Mouse (Mus musculus) fat pad, adult 2 months (tissue): ENCODE results near the gene Olfr432.
"Not testable (repeated sequence)": the region's sequence is repeated elsewhere in the genome, so short reads cannot be mapped to it uniquely, and the experiment has no call there.

Experiments used
- DNase-seq: peaks from one replicate; pipeline ENCODE4 v3.0.0-alpha.2; 2011; ENCODE audit warnings: low read depth, low spot score; ENCODE audit errors: extremely low read depth

Gene Olfr432

DNA sequence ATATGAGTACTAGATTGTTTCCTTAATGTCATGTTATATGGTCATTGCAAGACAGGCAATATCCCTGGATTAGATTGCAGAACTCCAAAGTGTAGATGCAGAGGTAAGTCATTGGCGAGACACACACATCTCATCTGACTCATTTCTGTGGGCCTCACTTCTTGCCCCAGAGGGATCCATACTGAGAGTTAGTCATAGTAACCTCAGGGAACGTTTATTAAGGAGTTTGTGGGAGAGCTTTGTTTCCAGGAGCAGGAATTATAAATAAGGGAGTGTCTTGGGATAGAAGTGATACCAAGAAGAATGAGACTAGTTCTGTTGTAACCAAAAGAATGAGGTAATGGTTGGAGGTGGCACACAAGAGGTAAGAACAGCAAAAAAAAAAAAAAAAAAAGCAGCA, at the start of gene Olfr432:
TSS of gene Olfr432 (plus strand) at position 313 of the 400 bp plus-strand sequence.
- no peak for DNase-seq

DNA sequence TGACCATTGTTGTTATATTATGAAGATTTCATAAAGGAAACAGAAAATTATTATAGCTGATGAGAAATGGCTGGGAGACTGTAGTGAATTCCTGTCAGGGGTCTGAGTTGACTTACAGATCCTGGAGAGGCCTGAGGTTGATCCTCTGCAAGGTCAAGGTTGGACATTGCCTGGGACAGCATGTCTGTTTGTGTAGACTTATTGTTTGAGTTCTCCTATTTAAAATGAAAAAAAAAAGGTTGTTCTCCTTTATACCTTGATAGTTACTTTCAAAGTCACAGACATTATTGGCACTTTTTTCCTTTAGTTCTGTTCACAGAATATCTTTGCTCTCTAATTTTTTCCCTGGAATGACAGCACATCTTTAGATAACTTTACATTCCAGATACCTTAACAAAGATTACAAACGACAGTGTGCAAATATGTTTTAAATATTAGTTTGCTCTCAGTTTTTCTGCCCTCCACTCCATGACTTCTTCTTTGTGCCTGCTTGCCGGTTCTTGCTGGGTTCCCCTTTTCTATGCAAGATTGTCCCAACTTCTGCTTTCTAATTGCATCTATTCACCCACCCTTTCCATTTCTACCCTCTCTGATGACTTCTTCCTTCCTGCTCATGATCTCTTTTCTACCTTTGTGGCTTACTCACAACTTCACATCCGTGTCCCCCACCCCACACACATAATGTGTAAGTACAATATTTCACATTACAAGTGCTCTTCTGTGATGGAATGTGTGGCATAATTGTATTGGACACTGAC, 44.5 kb upstream of the Olfr432 start:
- DNase-seq = not testable (repeated sequence)

DNA sequence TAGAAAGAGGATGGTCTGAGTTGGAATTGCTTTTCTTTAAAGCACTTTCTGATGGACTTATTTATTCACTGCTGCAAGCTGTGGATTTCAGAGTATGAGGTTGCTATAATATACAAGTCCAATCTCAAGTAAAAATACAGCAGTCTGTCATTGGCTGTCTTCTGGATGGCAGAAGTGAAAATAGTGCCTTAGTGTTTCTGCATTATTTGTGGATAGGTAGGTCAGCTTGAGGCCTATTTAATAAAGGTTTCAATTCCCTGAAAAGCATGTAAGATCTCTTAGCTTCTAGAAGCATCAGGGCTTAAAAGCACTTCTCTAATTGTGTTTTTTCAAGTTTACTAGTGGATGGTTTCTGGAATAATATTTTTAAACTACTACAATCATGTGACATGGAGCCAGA, 42.0 kb upstream of the Olfr432 start:
- DNase-seq = not testable (repeated sequence)

DNA sequence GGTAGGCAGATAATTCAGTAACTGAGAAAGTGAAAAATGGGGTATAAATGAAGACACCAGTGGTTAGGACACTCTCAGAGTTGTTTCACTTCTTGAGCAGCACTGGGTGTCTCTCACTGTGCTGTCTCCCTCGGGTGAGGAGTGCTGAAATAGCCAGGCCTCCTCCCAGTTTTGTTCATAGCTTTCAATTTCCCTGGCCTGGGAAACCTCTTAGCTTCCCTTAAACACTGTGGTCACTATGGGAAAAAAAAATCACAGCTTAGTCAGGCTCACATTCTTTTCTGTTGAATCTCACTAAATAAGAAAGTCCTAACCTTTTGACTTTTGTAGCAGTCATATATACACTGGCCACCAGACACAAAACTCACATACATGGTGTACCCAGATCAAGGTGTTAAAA, 17.3 kb upstream of the Olfr432 start, which contains the start of gene Ifi205:
TSS of gene Ifi205 (minus strand) at position 113 of the 400 bp plus-strand sequence.
- no peak for DNase-seq

DNA sequence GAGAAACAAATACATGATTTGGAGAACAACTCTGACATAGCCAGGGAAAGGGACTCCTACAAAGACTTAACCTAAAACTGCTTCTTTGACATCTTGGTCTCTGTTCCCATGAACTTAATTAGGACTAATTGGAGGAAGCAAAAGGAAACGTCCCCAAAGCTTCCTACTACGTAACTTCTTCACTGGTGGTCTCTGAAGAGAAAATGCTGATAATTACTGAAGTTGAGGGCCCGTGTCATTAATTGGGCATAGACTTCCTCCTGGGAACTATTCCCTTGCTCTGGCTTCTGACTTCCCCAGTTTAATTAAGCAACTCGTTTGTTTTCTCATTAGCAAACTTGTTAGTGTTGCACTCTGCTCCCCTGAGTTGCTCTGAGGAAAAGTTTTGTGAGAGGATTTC, 13.2 kb upstream of the Olfr432 start:
- no peak for DNase-seq

DNA sequence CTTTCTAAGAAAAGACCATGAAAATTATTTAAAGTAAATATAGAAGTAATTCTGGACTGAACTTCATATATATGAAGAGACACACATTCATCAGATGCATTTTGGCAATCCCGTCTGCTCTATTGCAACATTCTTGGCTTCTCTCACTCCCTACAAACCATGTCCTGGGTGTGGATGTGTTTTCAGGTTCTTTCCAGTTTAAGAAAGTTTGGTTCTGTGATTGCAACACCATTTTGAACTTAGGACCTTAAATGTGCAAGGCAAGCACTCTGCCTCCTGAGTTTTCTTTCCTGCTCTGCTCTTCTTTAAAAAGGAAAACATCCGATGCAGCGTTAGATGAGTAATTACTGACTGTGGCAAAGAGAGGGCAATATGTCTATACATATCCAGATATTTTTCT, 10.5 kb upstream of the Olfr432 start:
- DNase-seq = no peak

DNA sequence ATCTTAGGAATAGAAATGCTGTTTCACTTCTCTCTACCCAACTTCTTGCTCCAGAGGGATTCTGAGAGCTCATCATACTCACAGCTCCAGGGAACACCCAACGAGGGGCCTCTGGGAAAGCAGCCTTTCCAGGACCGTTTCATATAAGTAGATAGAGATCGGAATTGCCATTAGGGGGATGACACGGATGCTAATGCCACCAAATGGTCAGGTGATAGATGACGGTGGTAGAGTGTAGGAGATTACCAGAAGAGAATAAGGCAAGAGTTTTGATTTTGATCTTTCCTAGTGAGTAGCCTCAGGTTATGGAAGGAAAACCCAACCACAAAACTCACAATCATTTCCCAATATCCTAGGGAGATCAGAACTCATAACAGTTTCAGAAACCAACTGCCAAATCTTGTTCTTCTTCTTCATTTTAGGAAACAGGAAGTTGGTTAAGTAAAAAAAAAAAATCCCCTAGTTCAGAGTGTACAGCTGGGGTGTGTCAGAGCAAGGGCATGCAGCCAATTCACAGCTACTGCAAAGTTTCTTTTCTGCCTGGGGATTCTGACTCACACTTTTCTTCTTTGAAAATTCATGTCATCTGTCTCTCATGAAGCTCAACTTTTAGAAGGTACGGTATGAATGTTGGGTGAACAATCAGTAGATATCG, 8.4 kb upstream of the Olfr432 start, which contains the start of gene Olfr433:
TSS of gene Olfr433 (plus strand) at position 183 of the 655 bp plus-strand sequence.
- no peak for DNase-seq

DNA sequence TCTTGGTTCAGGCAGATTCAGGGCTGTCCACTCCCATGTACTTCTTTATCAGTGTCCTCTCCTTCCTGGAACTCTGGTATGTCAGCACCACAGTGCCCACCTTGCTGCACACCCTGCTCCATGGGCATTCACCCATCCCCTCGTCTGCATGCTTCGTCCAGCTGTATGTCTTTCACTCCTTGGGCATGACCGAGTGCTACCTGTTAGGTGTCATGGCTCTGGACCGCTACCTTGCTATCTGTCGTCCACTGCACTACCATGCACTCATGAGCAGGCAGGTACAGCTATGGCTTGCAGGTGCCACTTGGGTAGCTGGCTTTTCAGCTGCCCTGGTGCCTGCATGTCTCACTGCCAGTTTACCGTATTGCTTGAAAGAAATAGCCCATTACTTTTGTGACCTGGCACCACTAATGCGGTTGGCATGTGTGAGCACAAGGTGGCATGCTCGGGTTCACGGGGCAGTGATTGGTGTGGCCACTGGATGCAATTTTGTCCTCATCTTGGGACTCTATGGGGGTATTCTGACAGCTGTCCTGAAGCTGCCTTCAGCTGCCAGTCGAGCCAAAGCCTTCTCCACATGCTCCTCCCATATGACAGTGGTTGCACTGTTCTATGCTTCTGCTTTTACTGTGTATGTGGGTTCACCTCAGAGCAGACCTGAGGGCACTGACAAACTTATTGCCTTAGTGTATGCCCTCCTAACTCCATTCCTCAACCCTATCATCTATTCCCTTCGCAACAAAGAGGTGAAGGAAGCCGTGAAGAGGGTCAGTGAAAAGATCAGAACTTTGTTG, 6.7 kb upstream of the Olfr432 start:
- DNase-seq = not testable (repeated sequence)

DNA sequence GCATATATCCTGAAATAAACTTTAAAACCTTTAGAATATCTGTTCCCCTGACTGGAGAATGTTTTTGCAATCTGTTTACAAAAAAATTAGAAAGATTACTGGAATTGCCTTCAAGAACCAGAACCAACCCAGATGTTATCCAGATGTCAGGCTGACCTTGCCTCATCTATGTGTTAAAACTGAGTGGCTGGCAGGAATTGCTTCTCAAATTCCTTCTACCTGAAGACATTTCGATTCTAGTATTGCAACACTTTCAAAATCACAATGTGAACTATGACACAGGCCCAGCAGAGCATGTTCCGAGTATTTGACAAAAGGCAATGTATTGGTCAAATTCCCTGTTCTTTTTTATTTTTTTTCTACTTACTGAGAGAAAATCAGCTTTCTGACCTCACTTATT, 4.6 kb upstream of the Olfr432 start:
- DNase-seq = no peak

DNA sequence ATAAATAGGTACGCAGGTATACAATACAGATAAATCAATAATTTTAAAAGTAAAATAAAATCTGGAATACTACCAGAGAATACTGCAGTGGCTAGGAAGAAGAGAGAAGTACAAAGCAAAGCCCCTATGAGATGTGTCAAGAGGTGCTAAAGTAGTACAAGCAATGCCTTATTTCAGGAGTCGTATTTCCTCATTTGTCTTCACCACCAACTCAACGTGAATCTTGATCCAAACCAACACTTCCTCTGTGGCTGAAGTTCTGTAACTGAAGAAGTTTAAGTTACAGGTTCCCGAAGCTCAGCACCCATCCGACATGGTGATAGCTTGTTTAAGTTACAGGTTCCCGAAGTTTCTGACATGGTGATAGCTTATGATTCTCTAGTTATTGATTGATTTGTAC, 778 bp upstream of the Olfr432 start:
- DNase-seq = not testable (repeated sequence)

DNA sequence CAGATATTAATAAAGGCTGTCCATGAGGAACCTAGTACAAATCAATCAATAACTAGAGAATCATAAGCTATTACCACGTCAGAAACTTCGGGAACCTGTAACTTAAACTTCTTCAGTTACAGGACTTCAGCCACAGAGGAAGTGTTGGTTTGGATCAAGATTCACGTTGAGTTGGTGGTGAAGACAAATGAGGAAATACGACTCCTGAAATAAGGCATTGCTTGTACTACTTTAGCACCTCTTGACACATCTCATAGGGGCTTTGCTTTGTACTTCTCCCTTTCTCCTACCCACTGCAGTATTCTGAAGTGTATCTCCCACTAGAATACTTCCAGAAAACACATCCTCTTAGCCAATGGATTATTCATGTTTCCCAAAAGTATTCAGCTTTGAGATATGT, 352 bp downstream of the Olfr432 start:
- not testable (repeated sequence) for DNase-seq

DNA sequence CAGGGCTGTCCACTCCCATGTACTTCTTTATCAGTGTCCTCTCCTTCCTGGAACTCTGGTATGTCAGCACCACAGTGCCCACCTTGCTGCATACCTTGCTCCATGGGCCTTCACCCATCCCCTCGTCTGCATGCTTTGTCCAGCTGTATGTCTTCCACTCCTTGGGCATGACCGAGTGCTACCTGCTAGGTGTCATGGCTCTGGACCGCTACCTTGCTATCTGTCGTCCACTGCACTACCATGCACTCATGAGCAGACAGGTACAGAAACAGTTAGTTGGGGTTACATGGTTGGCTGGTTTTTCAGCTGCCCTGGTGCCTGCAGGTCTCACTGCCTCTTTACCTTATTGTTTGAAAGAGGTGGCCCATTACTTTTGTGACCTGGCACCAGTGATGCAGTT, 1.5 kb downstream of the Olfr432 start:
- DNase-seq = no peak

DNA sequence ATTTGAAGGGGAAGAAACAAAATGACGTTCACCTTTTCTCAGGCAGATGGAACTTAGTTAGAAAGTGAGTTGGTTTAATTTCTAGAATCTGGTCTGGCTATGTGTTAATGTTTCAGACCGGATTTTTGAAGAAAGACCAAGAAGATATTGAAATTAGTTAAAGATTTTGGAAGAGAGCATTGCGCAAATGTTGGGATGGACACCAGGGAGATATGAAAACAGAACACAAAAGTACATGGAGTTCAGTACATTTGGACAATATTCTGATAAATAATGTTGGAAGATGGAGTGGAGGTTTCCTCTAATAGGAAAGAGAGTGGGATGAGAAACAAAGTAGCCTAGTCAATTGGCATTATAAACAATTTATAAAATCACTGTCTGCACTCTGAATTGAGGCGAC, 2.5 kb downstream of the Olfr432 start:
- DNase-seq = no peak

DNA sequence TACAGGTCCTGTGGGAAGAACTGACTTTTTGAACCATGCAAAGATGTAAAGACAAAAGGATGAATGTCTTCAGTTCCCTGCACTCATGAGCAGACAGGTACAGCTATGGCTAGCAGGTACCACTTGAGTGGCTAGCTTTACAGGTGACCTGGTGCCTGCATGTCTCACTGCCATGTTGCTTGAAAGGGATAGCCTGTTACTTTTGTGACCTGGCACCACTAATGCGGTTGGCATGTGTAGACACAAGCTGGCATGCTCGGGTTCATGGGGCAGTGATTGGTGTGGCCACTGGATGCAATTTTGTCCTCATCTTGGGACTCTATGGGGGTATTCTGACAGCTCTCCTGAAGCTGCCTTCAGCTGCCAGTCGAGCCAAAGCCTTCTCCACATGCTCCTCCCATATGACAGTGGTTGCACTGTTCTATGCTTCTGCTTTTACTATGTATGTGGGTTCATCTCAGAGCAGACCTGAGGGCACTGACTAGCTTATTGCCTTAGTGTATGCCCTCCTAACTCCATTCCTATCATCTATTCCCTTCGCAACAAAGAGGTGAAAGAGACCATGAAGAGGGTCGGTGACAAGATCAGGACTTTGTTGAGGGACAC, 3.0 kb downstream of the Olfr432 start:
- DNase-seq = no peak

DNA sequence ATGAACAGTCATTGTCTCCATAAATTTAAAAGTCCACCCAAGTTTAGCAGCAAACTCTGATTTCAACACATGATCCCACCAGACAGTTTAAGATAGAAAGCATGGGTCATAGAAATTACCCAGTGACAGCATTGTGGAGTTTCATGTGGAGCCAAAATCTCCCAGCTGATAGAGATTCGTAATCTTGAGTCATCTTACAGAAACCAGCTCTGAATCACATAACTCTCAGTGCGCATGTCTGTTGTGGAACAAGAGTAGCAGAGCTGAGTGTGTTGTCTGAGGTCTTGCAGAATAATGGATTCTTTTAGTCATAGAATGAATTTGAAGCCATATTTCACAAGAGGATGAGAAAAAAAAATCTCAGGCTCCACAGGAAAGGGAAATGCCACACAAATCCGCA, 4.0 kb downstream of the Olfr432 start:
- no peak for DNase-seq

DNA sequence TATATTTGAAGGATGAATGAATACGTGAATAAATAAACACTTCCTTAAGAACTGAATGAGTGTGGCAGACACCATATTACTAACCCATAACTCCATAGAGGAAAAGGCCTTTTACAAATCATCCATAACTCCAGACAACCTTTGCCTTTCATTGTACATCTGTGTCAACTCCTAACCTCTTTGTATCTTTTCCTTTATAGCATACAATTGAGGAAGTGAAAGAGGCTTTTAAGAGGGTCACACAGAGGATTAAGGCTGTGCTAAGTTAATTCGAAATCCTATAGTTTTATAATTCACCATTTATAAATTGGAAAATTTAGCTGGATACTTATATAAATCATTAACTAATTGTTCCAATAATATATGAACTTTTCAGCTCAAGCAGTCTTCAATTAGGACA, 6.2 kb downstream of the Olfr432 start:
- no peak for DNase-seq

DNA sequence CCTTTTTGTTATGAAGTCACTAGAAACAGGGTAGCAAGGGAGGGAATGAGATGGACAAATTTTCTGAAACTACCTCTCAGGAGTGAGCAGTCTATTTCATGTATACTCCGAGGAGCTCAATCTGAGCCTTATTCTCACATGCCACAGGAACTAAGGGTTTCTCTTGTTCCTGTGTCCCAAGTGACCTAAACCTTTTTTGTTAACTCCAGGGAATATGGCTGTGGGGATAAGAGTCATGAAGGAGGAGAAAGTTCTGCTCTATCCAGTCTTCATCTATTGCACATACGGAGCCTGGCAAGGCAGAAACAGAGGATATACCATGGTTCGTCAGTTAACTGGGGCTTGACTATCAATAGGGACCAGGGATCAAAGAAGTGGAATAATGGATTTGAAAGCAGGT, 17.3 kb downstream of the Olfr432 start, which contains the start of gene Olfr430:
TSS of gene Olfr430 (plus strand) at position 301 of the 400 bp plus-strand sequence.
- DNase-seq = no peak

DNA sequence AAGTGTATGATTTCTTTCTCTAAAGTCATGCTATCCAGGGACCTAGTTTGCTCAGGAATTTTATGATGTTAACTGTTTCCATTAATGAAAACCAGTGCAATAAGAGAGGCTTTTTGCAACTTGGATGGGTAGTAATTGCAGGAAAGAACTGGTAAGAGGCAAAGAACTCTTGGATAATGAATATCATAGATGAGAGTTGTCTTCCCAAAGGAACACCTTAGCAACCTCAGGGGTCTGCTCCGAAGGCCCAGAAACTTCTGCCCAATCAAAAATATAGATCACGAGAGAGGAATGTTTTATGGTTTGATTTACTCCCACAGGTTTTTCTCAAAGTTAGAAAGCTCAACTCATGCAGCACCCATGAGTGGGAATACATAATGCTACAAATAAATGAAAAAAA, 35.0 kb downstream of the Olfr432 start, which contains the start of gene Olfr429:
TSS of gene Olfr429 (plus strand) at position 301 of the 400 bp plus-strand sequence.
- DNase-seq = no peak

DNA sequence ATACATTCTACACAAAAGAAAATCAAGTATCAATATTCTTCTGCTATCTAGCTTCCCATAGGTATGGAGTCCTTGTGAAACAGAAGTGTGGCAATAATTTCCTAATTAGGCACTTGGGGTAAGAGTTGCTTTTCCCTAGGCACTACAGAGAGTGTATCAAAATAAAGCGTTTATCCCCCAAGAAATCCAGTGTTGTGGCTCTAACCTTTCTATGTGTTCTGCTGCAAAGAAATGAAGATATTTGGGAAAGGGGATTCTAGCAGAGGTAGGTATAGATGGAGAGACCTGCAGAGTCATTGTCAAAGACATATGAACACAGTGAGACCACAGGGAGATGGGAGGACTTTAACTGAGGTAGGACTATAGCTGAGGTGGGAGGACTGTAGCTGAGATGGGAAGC, 47.6 kb downstream of the Olfr432 start, which contains the start of gene Olfr427:
TSS of gene Olfr427 (plus strand) at position 301 of the 400 bp plus-strand sequence.
- DNase-seq = no peak

DNA sequence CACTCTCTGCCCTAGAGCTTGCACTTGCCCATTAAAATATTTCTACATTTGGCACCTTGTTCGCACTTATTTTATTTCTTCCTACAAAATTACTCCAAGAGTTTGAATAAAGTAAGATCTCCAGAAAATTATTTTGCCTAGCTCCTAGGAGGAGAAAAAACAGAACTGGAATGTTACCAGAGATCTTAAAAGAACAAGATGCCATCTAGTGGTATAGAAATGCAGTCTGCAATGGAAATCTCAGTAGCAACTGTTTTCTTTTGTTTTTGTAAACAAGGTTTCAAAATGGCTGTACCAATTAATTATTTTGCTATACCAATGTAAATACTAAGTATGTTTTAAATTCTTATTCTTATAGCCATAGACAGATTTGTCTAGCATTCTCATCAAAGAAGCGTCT, 54.7 kb downstream of the Olfr432 start:
- no peak for DNase-seq
